Mouse (Mus musculus) liver, embryonic 14.5 days (tissue): ENCODE data around the gene Nav1.

Experiments used
- CTCF ChIP-seq: IDR thresholded peaks from 2 replicates; pipeline ENCODE4 v1.5.1; 2016; ENCODE audit warnings: antibody characterized with exemption, low read depth, control low read depth
- EP300 ChIP-seq: IDR thresholded peaks from 2 replicates; pipeline ENCODE4 v1.6.1; 2016; ENCODE audit warnings: antibody characterized with exemption, low read depth

- TF ChIP-seq CTCF (no peak), EP300 (no peak)
Observed at GRCm38 (mm10) chr1:135583678-135584515, 23.2 kb downstream of the Nav1 start.
